Mouse (Mus musculus): ENCODE results near the gene Cradd.

DNA sequence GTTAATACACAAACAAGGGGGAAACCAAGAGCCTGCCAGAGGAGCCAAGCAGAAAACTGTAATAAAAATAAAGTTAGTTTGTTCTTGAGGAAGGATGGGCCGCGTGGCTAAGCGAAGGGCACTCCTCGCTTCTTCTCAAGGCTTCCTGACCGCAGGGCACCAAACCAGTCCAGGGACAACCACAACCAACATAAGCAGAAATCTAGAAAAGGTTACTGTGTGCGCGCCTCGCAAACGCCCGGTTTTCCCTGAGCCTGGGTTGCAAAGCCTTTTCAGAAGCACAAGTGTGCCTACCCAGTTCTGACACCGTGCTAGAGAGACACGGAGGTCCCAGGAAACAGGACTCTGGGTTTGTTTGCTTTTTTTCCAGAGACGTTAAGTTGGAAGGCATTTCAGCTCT is 4.9 kb downstream of the Cradd start:
- TF ChIP-seq CTCF (conservative IDR thresholded peaks at IDR 0.05; ENCODE audit: low read length), result no peak
- no peak for TF ChIP-seq POU5F1 (IDR thresholded peaks at IDR 0.05; ENCODE audit: borderline replicate concordance, low read length)

Measured in E14TG2a.4 (cell line).